Mouse (Mus musculus): ENCODE data around the gene Itgal. TPM values are rescaled to one million over a fixed set of nuclear protein-coding genes. Genes with fewer than 3 reads are reported as not detected.

The Itgal gene
- total RNA-seq, 2 experiments from 2014 or later = 0.42 to 0.86 TPM

- peak; percentile 93 to 94 for DNase-seq (ENCODE audit: low spot score in 2 of 2)
Measured at GRCm38 (mm10) chr7:127375271-127376245, 79.5 kb downstream of the Itgal start, which contains the start of gene Zfp747. Zfp747 (minus strand) TSS chr7:127376050.

DNA sequence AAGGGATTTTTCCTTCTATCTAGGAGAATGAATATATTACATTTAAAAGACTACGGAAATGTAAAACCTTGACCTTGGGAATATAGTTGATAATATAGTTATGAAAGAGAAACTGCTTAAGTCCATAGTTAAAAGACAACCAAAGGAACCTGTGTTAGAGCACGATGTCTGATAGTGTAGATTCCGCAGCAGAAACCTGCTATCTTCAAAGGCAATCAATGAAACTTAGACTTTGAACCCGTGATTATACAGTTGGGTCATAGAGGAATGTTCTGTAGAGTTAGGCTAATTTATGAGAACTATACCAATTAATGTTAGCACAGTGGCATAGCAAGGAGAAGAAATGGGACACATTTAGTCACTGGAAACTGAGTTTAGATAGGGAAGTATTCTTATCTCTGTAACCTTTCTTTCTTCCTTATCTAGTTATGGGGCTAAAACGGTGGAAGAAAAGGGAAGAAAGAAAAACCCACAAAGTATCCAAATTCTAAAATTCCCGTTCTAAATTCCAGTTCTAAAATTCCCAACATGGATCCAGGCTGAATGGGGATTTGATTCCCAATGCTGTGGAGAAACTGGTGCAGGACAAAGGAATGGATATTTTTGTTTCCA lies 82.4 kb downstream of the Itgal start:
- no peak for DNase-seq (ENCODE audit: low spot score in 2 of 2)

Other genes with a start within 250 kb of the Itgal start
- gene Zg16, start 208.9 kb upstream of the Itgal start, total RNA-seq (2021) = not detected
- 1 to 10 TPM; 1.1 to 1.6 TPM for gene AI467606, start 204.9 kb upstream of the Itgal start, total RNA-seq (2021)
- gene Qprt, start 174.0 kb upstream of the Itgal start, total RNA-seq (2021) = under 1 TPM; 0.54 to 0.63 TPM
- under 1 TPM; 0.09 to 0.16 TPM for gene Spn, start 158.4 kb upstream of the Itgal start, total RNA-seq (2021)
- 10 to 100 TPM; 88.0 to 90.2 TPM for gene Cd2bp2, start 100.2 kb upstream of the Itgal start, total RNA-seq (2021)
- gene Tbc1d10b, start 87.8 kb upstream of the Itgal start, total RNA-seq (2021) = 10 to 100 TPM; 90.8 to 94.1 TPM
- 1 to 10 TPM; 2.1 to 3.0 TPM for gene Mylpf, start 87.4 kb upstream of the Itgal start, total RNA-seq (2021)
- 10 to 100 TPM; 21.3 to 22.1 TPM for gene Zfp553, start 63.2 kb upstream of the Itgal start, total RNA-seq (2021)
- 1 to 10 TPM; 4.4 to 4.5 TPM for gene Sept1, start 63.1 kb upstream of the Itgal start, total RNA-seq (2021)
- 10 to 100 TPM; 55.2 to 57.9 TPM for gene Zfp771, start 52.0 kb upstream of the Itgal start, total RNA-seq (2021)
- gene Dctpp1, start 35.6 kb upstream of the Itgal start, total RNA-seq (2021) = 10 to 100 TPM; 20.8 to 23.2 TPM
- 10 to 100 TPM; 33.4 to 35.8 TPM for gene Sephs2, start 22.2 kb upstream of the Itgal start, total RNA-seq (2021)
- 10 to 100 TPM; 13.7 to 14.5 TPM for gene Zfp768, start 49.3 kb downstream of the Itgal start, total RNA-seq (2021)
- 1 to 10 TPM; 6.6 to 7.4 TPM for gene Zfp747, start 79.8 kb downstream of the Itgal start, total RNA-seq (2021)
- gene 9130019O22Rik, start 90.9 kb downstream of the Itgal start, total RNA-seq (2021) = 1 to 10 TPM; 3.9 to 4.8 TPM
- 1 to 10 TPM; 7.4 to 7.6 TPM for gene E430018J23Rik, start 97.4 kb downstream of the Itgal start, total RNA-seq (2021)
- gene Zfp764, start 110.6 kb downstream of the Itgal start, total RNA-seq (2021) = 1 to 10 TPM; 4.3 to 4.8 TPM
- gene Zfp688, start 125.8 kb downstream of the Itgal start, total RNA-seq (2021) = 10 to 100 TPM; 12.7 to 15.7 TPM
- 1 to 10 TPM; 5.4 to 6.2 TPM for gene Zfp689, start 152.9 kb downstream of the Itgal start, total RNA-seq (2021)
- 10 to 100 TPM; 24.6 to 33.0 TPM for gene Prr14, start 163.4 kb downstream of the Itgal start, total RNA-seq (2021)
- gene Fbrs, start 182.9 kb downstream of the Itgal start, total RNA-seq (2021) = 10 to 100 TPM; 54.5 to 57.8 TPM
- 10 to 100 TPM; 94.9 to 99.7 TPM for gene Srcap, start 215.7 kb downstream of the Itgal start, total RNA-seq (2021)
- gene Gm42715, start 223.3 kb downstream of the Itgal start, total RNA-seq (2021) = 10 to 100 TPM in 1 of 2 experiments, 1 to 10 TPM in 1; 8.9 to 10.7 TPM

Measured in left cerebral cortex, adult 18-20 months (tissue).